Mouse (Mus musculus) spleen, postnatal 0 days (tissue): ENCODE results near the gene Tbc1d30. TPM values are rescaled to one million over a fixed set of nuclear protein-coding genes. Genes with fewer than 3 reads are reported as not detected.

ENCODE experiments used
- polyA plus RNA-seq: library from polyadenylated mRNA; unstranded; fragments of >200 nt; fragmentation: Nextera tagmentation; extraction: Ambion mirVana; gene quantifications from 2 replicates; pipeline ENCODE4 v1.2.1, GENCODE M21; 2015

The Tbc1d30 gene
- 0.11 and 0.28 TPM in 2 replicates for polyA plus RNA-seq

DNA sequence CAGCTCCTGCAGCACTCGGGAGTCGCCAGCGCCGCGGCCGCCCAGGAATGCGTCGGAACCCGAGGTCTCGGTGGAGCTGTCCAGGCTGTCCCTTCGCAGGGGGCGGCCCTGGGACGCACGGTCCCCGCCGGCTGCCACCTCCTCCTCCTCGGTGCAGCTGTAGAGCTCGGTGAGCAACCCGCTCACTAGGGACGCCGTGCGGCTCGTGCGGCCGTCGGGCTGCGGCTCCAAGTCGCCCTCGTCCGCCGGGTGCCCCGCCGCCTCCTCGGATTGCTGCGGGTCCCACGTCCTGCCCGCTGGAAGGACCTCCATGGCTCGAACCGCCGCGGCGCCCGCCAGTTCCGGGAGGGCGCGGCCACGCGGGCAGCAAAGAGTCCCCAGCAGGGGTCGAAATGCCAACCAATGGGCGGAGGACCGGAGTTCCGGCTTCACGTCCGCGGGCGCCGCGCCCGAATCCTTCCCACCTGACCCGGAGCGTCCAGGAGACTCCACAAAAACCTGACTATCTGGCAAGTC lies at the start of gene Tbc1d30:
Tbc1d30 (minus strand) TSS at position 213 of the 516 bp plus-strand sequence.

DNA sequence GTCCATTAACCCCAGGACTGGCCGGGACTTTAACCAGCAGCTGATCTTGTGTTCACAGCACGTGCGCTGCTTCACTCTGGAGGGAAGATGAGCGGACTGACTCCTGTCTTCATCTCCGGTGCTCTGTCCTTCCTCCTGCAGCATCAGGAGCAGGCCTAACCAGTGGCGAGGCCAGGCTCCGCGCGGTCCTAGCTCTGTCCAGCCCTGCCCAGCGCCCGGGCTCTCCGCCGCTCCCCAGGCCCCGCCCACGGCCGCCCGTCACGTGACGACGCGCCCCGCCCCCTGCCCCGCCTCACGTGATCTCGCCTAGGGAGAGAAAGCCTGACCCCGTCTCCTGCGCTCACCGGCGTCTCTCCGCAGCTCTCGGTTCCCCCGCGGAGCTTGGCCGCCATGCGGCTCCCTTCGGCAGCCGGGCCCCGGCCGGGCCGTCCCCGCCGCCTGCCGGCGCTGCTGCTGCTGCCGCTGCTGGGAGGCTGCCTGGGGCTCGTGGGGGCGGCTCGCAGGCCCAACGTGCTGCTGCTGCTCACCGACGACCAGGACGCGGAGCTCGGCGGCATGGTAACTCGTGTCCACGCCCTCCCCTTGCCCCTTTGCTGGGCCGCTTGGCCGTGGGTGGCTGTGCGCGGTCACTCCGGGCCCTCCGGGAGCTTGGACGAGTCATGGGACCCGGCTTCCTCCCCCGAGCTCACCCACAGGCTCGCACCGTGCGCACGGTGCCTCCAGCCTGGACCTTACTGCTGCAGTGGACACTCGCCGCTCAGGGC lies 13.9 kb upstream of the Tbc1d30 start, which contains the start of gene Gns:
Gns (plus strand) TSS at position 290 of the 764 bp plus-strand sequence.

Other genes starting within 250 kb of the Tbc1d30 start
- 15.5 and 20.0 TPM in 2 replicates for gene Gns, start 13.8 kb upstream of the Tbc1d30 start, polyA plus RNA-seq
- 9.6 and 10.9 TPM in 2 replicates for gene Rassf3, start 125.1 kb upstream of the Tbc1d30 start, polyA plus RNA-seq
- 19.9 and 20.7 TPM in 2 replicates for gene Tbk1, start 235.5 kb upstream of the Tbc1d30 start, polyA plus RNA-seq